Mouse (Mus musculus) kidney, adult 8-10 months (tissue): ENCODE results near the gene Tbc1d20.
"Not testable (repeated sequence)": the region's sequence is repeated elsewhere in the genome, so short reads cannot be mapped to it uniquely, and the experiment has no call there.

Experiments
- DNase-seq, 2 experiments: peaks; one replicate each; pipeline ENCODE4 v3.0.0; 2022

Tbc1d20 gene

DNA sequence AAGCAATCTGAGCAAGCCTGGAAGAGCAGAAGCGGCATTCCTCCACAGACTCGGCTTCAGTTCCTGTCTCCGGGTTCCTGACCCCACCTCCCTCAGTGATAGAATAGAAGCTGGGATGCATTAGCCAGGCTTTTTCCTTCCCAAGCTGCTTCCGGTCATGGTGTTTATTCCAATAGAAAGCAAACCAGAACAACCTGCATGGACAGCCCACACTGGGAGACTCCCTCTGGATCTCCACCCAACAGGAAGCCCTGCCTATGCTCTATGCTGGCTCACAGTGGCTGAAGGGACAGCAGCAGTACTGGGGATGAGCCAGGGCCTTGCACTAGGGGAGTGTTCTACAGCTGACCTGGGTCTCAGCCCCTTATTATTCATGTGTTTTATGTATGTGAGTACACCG lies 34.4 kb downstream of the Tbc1d20 start:
- no peak for DNase-seq

DNA sequence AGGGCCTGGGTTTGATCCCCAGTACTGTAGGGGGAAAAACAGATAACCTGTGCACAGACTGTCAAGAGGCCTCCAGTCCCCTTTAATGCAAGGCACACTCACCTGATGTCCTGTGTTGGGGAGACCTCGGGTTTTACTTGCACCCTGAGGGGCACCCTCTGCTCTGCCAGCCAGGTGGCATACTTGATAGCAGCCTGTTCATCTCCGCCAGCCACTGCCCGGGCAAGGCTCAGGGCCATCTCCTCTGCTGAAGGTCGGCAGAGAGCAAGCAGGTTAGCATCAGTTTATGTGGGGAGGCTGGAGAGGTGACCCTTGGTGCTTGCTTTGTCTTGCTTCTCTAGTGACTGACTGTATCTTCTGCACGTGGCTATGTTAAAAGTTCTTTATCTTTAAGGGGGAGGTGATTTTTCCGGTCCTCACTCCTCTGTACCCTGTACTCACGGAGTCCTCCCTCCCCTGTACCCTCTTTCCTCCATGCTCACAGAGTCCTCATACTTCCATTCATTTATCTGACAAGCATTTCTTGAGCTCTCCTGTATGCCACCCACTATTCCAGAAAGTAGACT lies 37.3 kb downstream of the Tbc1d20 start:
- no peak for DNase-seq

DNA sequence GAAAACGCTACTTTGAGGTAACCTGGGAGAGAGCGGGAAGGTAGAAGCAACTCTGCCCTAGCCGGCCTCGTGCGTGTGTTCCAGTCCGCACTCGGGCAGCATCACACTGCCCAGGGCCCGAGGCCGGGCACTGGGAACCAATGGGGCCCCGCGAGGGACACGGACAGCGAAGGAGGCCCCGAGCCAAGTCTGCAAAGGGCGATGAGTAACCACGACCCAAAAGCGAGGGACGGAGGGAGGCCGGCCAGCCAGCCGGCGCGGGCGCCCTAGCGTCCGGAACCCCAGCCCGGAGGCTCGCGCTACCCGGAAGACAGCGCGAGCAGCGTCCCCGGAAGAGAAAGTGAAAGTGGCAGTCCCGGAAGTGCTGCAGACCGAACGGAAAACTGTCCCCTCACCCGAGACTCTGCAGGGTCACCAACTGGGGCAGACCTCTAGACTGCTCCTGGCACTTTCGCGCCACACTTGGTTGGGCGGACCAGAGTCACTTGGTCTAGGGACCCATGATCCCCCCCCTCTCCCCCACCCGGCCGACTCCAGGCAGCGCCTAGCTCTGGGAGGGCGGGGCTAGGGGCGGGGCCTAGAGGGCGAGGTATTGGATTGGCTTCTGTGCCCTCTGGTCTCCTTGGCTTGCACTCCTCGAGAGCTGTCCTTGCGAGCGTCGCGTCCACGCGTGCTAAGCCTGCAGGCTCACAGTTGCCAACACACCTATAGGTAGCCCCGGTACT lies 38.6 kb downstream of the Tbc1d20 start, which contains the start of gene Rbck1:
Gene Rbck1 (minus strand): TSS at position 553 of the 725 bp plus-strand sequence.
- DNase-seq, result peak; percentile 88 to 92

DNA sequence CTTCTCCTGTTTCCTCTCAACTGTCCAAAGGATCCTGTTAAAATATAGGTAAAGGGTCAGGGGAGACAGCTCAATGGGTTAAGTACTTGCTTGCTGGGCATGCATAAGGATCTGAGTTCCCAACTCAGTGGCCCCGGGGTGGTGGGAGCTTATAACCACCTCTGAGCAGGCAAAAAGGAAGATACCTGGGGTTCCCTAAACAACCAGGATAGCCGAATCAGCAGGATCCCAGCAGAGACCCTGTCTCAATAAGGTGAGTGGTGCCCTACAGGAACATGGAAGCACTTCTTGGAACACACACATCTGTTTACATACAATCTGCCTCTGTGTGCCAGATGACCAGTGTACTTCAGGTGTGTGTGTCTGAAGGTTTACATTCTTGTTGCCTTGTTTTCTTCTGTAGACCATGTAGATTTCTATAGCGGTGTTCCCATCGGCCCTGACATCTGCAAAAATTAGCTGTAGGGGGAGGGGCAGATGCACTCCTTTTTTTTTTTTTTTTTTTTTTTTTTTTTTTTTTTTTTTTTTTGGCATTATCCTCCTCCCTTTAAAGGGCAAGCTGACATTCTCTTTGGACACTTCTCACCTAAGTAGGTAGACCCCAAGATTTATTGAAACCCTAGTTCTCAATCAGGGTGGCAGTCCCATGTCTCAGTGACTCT lies 39.8 kb downstream of the Tbc1d20 start:
- no peak for DNase-seq

DNA sequence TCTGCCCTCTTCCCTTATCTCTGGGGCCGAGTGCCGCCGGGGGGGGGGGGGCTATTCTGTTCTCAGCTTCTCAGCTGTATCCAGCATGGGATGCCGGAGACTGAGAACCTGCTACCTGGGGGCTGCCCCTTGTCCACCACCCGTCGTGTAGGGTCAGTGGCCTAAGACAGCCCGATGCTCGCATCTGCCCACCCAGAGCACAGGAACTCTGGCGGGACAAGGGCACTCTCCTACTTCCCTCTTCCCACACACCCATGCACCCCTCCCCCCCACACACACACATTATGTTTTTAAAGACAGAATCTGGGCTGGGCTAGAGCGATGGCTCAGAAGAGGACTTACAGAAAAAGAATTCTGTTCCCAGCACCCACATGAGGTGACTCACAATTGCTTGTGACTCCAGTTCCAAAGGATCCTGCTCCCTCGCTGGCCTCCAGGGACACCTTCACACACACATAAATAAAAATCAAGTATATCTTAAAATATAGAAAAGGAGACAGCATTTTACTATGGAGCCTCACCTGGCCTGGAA lies 41.7 kb downstream of the Tbc1d20 start:
- DNase-seq, result no peak

DNA sequence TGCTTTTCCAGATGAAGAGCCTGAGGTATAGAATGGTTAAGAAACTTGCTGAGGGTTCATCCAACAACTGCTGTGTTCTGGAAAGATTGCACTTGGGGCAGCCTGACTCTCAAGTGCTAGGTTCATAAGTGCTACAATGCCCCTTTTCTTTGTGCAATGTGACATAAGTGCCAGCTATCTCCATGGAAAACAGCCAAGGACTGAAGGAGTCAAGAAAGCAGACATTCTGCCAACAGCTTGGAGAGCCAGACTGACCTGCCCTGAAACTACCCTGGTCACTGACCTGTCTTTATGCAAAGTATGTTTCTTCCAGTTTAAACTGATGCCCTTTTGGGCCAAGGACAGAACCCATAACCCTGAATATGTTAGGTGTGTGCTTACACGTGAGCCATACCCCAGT lies 43.2 kb downstream of the Tbc1d20 start:
- peak; percentile 21 to 34 for DNase-seq

DNA sequence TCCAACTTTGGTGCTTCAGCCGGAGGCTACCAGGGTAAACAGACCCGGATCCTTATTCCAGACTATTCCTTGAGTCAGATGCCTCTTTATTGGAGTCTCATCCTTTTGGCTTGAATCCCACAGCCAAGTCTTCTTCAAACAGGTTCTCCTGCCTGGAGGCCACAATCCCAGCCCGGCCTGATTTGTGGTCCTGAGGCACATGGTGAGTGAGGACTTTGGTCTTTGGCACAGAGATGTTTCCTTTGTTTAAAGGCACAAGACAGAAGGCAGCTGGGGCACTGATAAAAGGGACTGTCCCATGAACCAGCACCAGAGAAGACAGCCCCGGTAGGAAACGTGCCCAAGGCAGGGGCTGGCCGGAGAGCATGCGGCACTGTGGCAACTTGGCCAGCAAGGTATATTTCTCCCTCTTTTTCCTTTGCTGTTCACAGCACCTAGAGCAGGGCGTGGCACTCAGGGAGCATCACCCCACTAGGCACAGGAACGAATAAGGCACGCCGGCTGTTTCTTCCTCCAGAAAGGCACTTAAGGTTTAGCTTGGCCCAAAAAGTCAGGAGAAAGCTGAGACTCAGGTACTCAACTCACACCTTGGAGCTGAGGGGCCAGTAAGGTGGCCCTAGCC lies 44.1 kb downstream of the Tbc1d20 start:
- DNase-seq, result peak in 1 of 2 experiments; percentile 19

DNA sequence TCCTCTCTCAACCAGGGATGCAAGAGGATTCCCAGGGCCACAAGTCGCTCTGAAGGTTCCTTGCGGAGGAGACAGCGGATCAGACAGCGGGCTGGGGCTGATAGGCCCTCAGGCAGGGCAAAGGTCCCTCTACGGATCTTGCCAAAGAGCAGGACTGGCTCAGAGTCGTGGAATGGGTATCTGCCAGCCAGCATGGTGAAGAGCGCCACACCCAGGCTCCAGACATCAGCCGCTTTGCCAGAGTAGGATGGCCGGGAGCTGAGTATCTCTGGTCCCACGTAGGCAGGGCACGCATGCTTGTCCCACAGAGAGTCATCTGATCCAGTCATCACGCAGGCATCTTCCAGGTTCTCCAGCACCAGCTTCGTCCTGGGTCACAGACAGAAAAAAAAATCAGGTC lies 44.7 kb downstream of the Tbc1d20 start:
- no peak for DNase-seq

DNA sequence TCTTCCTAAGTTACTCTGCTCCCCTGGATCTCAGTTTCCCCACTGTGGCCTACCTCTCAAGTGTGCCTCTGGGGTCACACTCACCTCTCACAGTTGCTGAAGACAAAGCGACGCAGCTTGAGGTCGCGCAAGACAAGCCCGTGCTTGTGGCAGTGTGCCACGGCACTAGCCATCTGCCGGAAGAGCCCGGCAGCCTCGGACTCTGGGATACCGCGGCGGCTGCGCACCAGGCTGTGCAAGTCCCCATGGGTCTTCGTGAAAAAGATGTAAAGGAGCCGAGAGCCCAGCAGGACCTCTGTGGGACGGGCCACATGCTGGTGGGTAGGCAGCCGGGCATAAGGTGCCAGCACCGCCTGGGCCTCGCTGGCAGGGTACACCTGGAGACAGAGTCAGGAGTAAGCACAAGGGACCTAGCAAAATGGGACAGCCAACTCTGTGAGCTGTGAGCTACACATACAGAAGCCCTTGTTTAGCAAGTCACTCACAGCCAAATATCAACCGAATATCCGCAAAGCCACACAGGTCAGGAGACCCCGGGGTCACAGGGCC lies 46.1 kb downstream of the Tbc1d20 start:
- DNase-seq, result no peak

DNA sequence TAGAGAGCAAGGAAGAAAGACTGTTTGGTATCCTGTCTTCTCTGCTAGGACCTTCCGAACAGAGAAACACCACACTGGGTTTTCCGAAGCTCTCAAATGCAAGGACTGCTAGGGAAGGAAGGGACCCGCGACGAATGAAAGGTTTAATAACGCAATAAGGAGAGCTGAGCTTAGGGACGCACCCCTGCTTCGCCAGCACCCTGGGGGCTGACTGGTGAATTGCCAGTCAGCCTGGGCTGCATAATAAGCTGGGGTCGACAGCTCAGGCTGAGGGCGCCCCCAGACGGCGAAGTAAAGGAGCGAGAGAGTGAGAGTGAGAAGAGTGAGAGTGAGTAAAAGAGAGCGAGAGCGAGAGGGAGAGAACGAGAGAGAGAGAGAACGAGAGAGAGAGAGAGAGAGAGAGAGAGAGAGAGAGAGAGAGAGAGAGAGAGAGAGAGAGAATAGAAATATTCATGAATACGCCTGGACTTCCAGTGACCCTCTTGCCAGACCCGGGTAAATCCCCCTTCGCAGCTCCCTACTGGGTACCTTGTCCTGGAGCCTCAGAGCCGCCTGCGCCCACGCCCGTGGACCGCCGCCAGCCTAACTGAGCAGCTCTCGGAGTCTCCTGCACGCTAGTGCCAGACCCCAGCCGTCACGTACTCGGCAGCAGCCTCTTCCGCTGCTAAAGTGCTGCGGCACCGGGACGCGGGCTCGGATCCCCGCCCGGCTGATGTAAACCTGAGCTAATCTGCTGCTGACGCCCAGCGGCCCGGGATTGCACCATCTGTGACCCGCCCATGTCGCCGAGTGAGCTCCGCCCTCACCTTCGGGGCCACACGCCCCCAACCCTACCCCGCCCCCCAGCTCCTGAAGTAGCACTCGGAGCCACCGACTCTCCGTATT lies 49.9 kb downstream of the Tbc1d20 start, which contains the start of gene Trib3:
Gene Trib3 (minus strand): TSS at position 704 of the 885 bp plus-strand sequence.
- DNase-seq, result peak; percentile 63 to 65

DNA sequence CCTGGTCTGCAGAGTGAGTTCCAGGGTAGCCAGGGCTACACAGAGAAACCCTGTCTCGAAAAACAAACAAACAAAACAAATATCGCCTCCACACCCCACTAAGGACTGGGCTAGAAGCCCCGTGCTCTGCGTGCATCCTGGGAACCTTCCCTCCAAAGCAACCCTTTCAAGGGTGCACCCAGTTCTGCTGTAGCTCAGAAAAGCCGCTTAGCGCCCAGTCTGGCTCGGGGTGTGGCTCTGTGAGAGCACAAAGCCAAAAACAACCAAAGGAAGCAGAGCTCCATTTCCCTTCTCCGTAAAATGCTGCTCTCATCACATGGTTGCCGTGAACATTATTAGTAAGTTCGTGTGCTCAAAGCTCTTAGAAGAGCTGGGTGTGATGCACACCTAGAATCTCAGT lies 50.7 kb downstream of the Tbc1d20 start:
- DNase-seq, result no peak

DNA sequence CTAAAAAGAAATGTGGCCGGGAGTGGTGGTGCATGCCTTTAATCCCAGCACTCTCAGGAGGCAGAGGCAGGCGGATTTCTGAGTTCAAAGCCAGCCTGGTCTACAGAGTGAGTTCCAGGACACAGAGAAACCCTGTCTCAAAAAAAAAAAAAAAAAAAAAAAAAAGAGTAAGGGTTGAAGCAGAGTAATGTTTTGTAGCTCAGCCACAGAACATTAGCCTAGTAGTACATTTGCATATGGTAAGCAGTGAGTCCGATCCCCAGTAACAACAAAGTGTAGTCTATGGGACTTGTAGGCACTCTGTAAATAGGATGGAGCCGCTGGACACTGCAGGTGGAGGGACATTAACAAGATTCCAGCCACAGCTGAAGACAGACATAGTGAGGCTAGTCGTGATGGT lies 51.3 kb downstream of the Tbc1d20 start:
- DNase-seq, result no peak

DNA sequence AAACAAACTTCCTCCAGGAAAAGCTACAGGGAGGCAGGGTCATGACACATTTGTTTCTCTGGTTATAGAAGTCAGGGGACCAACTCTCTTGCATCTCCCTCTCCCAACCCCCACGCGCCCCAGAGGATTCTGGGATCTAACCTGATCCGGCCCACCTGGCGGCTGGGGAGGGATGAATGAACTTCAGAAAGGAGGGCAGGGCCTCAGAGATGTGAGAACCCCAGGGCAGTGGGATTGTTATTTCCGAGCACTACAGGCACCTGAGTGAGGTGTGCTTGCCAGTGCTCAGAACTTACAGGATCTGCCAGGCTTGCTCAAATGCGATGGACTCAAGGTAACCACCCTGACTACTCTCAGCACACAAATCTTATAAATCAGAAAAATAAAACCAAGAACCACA lies 51.8 kb downstream of the Tbc1d20 start:
- DNase-seq, result no peak

DNA sequence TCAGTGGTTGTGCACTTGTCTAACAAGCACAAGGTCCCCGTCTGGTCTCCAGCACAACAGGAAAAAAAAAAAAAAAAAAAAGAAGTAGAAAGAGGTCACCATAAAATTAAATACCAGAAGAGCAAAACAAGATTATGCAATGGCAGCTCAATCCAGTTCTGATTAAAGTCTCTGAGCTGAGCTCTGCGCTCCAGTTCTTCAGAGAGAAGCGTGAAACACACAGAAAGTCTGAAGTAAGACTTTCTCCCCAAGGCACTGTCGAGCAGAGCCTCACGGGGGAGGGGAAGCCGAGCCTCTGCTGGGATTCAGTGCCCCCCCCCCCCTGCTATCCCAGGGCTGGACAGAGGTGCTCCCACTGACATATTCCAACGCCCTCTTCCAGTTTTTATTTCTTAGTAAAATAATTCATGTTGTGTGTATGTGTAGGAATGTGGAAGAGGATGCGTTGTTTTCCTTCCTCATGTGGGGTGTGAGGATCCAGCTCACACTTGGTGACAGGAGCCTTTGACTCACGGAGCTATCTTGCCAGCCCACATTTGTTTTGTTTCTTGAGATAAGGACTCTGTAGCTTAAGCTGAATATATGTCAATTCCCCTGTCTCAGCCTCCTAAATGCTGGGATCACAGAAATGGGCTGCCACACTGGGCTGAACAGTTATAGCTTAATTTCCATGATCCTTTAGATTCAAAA lies 53.3 kb downstream of the Tbc1d20 start:
- DNase-seq, result no peak

DNA sequence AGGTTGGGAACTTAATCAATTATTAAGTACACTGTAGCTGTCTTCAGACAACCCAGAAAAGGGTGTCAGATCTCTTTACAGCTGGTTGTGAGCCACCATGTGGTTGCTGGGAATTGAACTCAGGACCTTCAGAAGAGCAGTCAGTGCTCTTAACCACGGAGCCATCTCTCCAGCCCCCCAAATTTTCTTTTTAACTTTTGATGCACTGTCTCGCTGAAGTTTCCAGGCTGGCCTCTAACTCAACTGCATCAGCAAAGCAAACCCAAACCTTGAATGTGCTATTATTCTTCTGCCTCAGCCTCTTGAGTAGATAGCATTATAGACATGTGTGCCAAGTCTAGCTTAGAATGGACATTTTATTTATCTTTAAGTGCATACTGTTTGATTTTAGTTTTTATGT lies 54.1 kb downstream of the Tbc1d20 start:
- DNase-seq, result no peak

DNA sequence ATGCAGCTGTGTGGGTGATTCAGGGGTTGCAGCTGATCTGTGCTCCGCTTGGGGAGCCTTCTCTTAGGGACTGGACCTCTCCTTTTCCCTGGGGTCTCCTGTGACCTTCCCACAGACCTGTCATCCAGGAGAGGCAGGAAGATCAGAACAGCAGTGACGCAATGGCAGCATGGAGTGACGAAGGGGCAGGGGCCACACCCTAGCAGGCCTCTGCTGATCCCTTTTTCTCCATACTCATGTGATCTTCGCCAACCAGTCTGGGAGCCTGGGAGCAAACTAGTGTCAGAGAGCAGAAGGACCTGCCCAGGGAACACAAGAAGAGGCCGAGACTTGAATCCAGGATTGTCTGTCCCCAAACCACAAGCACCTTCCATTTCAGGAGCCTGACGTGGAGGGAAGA lies 55.6 kb downstream of the Tbc1d20 start:
- DNase-seq, result no peak

DNA sequence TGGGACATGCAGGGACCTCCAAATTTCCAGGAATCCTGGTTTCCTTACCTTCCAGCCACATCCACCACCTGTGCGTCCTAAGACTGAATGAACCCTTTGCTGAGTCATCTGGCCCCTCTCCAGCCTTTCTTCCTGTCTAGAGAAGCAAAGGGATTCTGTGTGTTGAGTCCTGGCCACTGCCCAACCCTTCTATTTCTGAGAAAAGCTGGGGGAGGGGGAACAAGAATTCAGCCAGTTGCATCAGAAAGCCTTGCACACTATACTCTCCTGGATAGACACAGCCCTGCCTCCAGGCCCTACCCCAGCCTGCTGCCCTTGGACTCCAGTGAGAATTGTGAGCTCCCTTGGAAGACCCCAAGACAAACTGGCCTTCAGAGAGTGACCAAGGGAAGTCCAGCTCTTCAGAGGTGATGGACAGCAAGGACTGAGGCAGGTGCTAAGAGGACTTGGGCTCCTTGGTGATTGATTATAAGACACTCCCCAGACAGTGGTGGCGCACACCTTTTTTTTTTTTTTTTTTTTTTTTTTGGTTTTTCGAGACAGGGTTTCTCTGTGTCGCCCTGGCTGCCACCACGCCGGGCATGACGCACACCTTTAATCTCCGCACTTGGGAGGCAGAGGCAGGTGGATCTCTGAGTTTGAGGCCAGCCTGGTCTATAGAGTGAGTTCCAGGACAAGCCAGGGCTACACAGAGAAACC lies 56.4 kb downstream of the Tbc1d20 start:
- DNase-seq, result peak; percentile 39 to 66

DNA sequence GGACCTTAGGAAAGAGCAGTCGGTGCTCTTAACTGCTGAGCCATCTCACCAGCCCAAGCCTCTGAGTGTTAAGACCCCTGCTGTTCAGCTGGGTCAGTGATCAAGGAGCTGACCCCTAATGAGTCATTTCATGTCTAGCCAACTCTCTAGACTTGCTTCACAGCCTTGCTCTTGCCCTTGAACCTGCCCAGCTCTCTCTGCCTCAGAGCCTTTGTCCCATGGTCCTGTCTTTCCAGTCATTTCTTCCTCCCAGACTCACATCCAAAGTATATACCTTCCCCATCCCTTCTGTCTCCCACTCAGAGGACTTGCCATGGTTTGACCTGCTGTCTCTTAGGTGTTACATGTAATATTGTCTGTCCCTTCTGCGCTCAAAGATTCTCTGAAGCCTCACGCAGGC lies 63.6 kb downstream of the Tbc1d20 start:
- DNase-seq, result no peak

DNA sequence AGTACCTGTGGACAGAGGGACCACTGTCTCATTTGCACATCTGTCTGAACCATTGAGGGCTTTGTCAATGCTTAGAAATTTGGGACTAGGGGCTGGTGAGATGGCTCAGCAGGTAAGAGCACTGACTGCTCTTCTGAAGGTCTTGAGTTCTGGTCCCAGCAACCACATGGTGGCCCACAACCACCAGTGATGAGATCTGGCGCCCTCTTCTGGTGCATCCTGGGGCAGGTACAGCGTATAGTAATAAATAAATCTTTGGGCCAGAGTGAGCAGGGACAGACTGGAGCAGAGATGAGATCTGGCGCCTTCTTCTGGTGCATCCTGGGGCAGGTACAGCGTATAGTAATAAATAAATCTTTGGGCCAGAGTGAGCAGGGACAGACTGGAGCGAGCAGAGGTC lies 65.3 kb downstream of the Tbc1d20 start:
- DNase-seq, result not testable (repeated sequence)

DNA sequence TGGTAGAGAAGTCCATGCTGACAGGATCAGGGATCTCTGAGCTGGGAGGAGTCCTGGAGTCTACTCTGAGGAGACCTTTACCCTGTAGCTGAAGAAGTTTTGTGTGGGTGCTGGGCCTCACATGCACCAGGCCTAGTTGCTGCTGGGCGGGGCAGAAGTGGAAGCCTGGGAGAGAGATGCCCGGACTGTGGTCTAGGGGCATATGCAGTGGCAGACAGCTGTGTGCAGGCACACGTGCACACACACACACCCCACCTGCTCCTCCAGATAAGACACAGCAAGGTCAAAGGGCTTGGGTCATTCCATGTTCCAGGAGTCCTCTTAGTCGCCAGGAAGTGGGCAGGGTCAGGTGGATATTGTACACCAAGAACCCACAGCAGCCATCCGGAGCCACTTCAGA lies 66.0 kb downstream of the Tbc1d20 start:
- DNase-seq, result peak; percentile 46 to 54

DNA sequence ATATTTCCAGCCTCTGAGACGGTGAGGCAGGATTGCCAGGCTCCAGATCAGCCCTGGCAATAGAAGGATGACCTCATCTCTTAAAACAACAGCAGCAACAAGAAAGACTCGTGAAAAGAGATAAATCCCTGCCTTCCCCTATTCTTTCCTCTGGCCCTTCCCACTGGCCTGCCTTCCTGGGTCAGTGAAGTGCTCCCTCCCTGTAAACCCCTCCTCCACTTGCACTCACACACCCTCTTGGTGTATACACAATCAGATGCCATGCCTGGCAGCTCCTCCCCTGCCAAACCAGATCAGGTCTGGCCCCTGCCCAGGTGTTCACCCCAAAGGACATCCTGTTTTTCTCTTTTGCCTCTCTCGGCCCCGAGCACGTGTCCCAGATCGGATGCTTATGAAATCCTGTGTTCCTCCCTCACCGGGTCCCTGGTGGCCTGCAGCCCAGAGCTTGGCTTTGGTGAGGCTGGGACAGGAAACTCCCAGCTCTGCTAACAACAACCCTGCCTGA lies 66.7 kb downstream of the Tbc1d20 start:
- DNase-seq, result peak; percentile 65 to 82
